Mouse (Mus musculus): ENCODE data around the gene Rnf167.

DNA sequence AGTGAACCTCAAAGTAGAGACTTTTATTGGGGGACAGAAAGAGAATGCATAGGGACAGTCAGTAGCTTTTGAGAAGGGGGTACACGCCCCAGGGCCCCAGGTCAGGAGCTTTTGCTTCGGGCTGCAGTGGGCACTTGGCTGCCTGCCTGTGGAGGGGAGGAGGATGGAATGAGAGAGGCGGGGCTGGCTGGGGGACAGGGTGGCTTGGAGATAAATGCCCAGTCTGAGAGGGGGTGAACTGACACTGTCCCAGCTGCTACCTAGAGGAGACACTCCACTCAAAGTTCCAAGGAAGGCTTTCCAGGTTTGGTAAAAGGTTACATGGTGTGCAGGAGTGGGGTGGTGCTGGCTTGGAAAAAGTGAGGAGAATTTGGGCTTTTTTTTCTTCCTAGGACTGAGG, 9.9 kb downstream of the Rnf167 start, which contains the start of gene Eno3:
- no peak for TF ChIP-seq CTCF (IDR thresholded peaks at IDR 0.05)
- no peak for TF ChIP-seq EP300 (IDR thresholded peaks at IDR 0.05)

Measured in lung, postnatal 0 days (tissue).